Mouse (Mus musculus) heart, embryonic 12.5 days (tissue): ENCODE data around the gene Dnhd1. TPM values are rescaled to one million over a fixed set of nuclear protein-coding genes. Genes with fewer than 3 reads are reported as not detected.

ENCODE experiments used
- ATAC-seq: fragments of 200-750 bp; cut with Nextera tagmentation; 2 replicates; pipeline ENCODE4 v1.8.0; 2017; ENCODE audit warnings: moderate TSS enrichment, moderate library complexity; ENCODE audit not compliant: insufficient number of reproducible peaks, low FRiP score
- H3K27ac ChIP-seq: fragments of 300-500 bp; sonication (generic); 2 replicates; pipeline ENCODE4 v1.5.1; 2016; ENCODE audit warnings: mild to moderate bottlenecking, moderate library complexity; ENCODE audit not compliant: poor library complexity, severe bottlenecking
- H3K27me3 ChIP-seq: fragments of 300-500 bp; sonication (generic); replicated peaks from 2 replicates; pipeline ENCODE4 v1.6.1; 2016; ENCODE audit warnings: mild to moderate bottlenecking, moderate library complexity
- H3K36me3 ChIP-seq: fragments of 300-500 bp; sonication (generic); 2 replicates; pipeline ENCODE4 v1.6.1; 2016; ENCODE audit warnings: mild to moderate bottlenecking, moderate library complexity
- H3K4me1 ChIP-seq: fragments of 300-500 bp; sonication (generic); replicated peaks from 2 replicates; pipeline ENCODE4 v1.6.1; 2016; ENCODE audit warnings: mild to moderate bottlenecking
- H3K4me2 ChIP-seq: fragments of 300-500 bp; sonication (generic); 2 replicates; pipeline ENCODE4 v1.6.1; 2016; ENCODE audit warnings: mild to moderate bottlenecking, moderate library complexity
- H3K4me3 ChIP-seq: fragments of 300-500 bp; sonication (generic); 2 replicates; pipeline ENCODE4 v1.5.1; 2016; ENCODE audit warnings: mild to moderate bottlenecking
- H3K9ac ChIP-seq: fragments of 300-500 bp; sonication (generic); 2 replicates; pipeline ENCODE4 v1.6.1; 2016; ENCODE audit warnings: mild to moderate bottlenecking, moderate library complexity
- H3K9me3 ChIP-seq: fragments of 300-500 bp; sonication (generic); replicated peaks from 2 replicates; pipeline ENCODE4 v1.6.1; 2016; ENCODE audit warnings: mild to moderate bottlenecking, moderate library complexity
- WGBS: fragments of 180-500 bp; shearing (Covaris S2); methylation state at CpG from one replicate; pipeline ENCODE4 v1.1.7; 2016; 5-methylcytosine and 5-hydroxymethylcytosine counted together
- polyA plus RNA-seq: library from polyadenylated mRNA; unstranded; fragments of >200 nt; fragmentation: Nextera tagmentation; extraction: Ambion mirVana; gene quantifications from 2 replicates; pipeline ENCODE4 v1.2.1, GENCODE M21; 2016

Dnhd1 gene
- polyA plus RNA-seq, 1 experiment from 2014 or later, result 0.52 TPM

- Histone ChIP-seq H3K36me3 (peaks cover 44% of the 10 kb centered on the region), H3K9ac (peak overlapping the region; percentile 90), H3K9me3 (no peaks in the 10 kb centered on the region), H3K4me1 (peaks cover 28% of the 10 kb centered on the region), H3K4me3 (peak overlapping the region; percentile 74), H3K4me2 (peak overlapping the region; percentile 96), H3K27ac (peak overlapping the region; percentile 82), H3K27me3 (no peaks in the 10 kb centered on the region)
- under 1% methylated on average over 18 of the region's 18 CpGs for WGBS
- ATAC-seq, result peak; percentile 20; the same call in 1 of the 2 replicates
These were observed 9.8 kb upstream of the Dnhd1 start for GRCm38 (mm10) chr7:105640894-105641255.

GRCm38 (mm10) chr7:105641936-105642335 is 8.7 kb upstream of the Dnhd1 start:
- H3K9me3 ChIP-seq, result no peaks in the 10 kb centered on the region
- H3K9ac ChIP-seq, result peak overlapping the region; percentile 90
- ATAC-seq, result no peak
- H3K27me3 ChIP-seq, result no peaks in the 10 kb centered on the region
- WGBS, result 66% methylated on average over 3 of the region's 3 CpGs
- 0 out of 2 replicates have a peak overlapping the region, but pooled peaks have one; percentile 4 for H3K27ac ChIP-seq
- H3K36me3 ChIP-seq, result peaks cover 34% of the 10 kb centered on the region
- H3K4me1 ChIP-seq, result peaks cover 28% of the 10 kb centered on the region
- H3K4me3 ChIP-seq, result no peak overlapping the region
- peak overlapping the region; percentile 96 for H3K4me2 ChIP-seq

GRCm38 (mm10) chr7:105685541-105686197 is 35.0 kb downstream of the Dnhd1 start:
- H3K27me3 ChIP-seq, result no peaks in the 10 kb centered on the region; the same call in 1 of the 2 replicates
- ATAC-seq, result no peak
- WGBS, result 13% methylated on average over 13 of the region's 13 CpGs
- no peaks in the 10 kb centered on the region for H3K36me3 ChIP-seq
- peak overlapping the region; percentile 48 for H3K4me2 ChIP-seq
- H3K27ac ChIP-seq, result no peak overlapping the region
- no peak overlapping the region for H3K9ac ChIP-seq
- no peaks in the 10 kb centered on the region for H3K9me3 ChIP-seq
- no peaks in the 10 kb centered on the region for H3K4me1 ChIP-seq
- no peak overlapping the region for H3K4me3 ChIP-seq

- Histone ChIP-seq H3K9me3 (no peaks in the 10 kb centered on the region), H3K4me2 (no peak overlapping the region), H3K27me3 (no peaks in the 10 kb centered on the region; the same call in 1 of the 2 replicates), H3K9ac (no peak overlapping the region), H3K36me3 (no peaks in the 10 kb centered on the region), H3K4me3 (no peak overlapping the region), H3K27ac (no peak overlapping the region), H3K4me1 (no peaks in the 10 kb centered on the region)
- no peak for ATAC-seq
- WGBS, result 68% methylated on average over 1 of the region's 1 CpGs
These were observed 40.2 kb downstream of the Dnhd1 start for GRCm38 (mm10) chr7:105690875-105691274.

DNA sequence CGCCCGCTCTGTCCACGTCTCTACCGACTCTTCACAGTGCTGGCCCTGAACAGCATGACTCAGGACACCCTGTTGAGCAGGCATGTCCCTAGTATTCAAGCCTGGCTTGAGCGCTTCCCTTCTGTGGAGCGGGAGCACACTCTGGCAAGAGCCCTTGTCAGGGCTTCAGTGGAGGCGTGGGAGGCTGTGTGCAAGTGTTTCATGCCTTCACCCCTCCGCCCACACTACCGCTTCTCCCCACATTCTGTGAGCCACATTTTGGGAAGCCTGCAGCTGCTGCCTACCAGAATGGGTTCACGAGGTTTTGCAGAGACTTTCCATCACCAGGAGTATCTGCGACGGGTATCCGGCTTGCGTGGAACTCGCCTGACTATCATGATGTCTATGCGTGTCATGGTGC is 52.6 kb downstream of the Dnhd1 start:
- H3K27ac ChIP-seq, result no peak overlapping the region
- H3K4me1 ChIP-seq, result no peaks in the 10 kb centered on the region
- ATAC-seq, result no peak
- H3K36me3 ChIP-seq, result no peaks in the 10 kb centered on the region
- 80% methylated on average over 16 of the region's 16 CpGs for WGBS
- no peaks in the 10 kb centered on the region for H3K9me3 ChIP-seq
- H3K4me2 ChIP-seq, result no peak overlapping the region
- H3K9ac ChIP-seq, result no peak overlapping the region
- peaks cover 4% of the 10 kb centered on the region; the same call in 1 of the 2 replicates for H3K27me3 ChIP-seq
- no peak overlapping the region for H3K4me3 ChIP-seq

DNA sequence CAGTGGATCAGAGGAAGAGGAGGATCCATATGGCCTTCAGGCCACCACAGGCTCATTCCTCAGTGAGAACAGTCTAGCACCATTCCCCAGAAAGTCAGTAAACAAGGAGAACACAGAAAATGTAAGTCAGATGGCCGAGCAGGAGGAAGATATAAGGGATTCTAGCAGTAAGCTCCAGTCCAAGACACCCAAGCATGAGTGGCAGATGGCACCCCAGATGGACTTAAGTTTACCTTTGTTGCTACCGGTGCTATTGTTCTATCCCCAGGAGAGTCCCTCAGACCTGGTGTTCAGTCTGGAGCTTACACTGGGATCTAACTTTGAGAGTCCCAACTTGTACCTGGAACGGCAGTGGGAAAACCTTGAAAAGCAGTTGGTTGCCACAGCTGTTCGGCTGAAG is 53.2 kb downstream of the Dnhd1 start:
- Histone ChIP-seq H3K36me3 (no peaks in the 10 kb centered on the region), H3K9ac (no peak overlapping the region), H3K4me3 (no peak overlapping the region), H3K4me2 (no peak overlapping the region), H3K27ac (no peak overlapping the region), H3K4me1 (no peaks in the 10 kb centered on the region), H3K9me3 (no peaks in the 10 kb centered on the region), H3K27me3 (peaks cover 4% of the 10 kb centered on the region; the same call in 1 of the 2 replicates)
- no peak for ATAC-seq
- WGBS, result 73% methylated on average over 4 of the region's 4 CpGs

GRCm38 (mm10) chr7:105708733-105709132 is 58.1 kb downstream of the Dnhd1 start:
- WGBS, result 72% methylated on average over 5 of the region's 5 CpGs
- H3K9me3 ChIP-seq, result no peaks in the 10 kb centered on the region

DNA sequence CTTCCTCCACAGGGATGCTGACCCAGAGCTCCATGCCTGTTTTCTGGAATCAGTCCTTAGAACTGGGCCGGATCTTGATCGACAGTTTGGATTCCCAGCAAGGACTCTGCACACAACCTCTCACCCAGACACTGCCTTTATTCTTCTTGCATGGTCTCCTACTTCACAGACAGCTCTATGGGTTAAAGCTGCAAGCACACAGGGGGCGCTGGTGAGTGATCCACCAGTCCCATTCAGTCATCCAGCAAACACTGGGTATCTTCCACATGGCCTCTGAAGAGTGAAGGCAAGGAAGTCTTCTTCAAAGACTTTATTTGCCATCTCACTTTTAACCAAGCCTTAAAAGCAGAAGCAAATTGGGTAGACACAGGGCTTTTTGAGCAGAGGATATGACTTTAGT is 64.7 kb downstream of the Dnhd1 start:
- ATAC-seq, result no peak
- WGBS, result 57% methylated on average over 3 of the region's 3 CpGs

More at GRCm38 (mm10) chr7:105708733-105709132, 58.1 kb downstream of the Dnhd1 start:
- H3K4me2 ChIP-seq, result no peak overlapping the region
- no peak overlapping the region for H3K27ac ChIP-seq
- H3K4me3 ChIP-seq, result no peak overlapping the region
- H3K36me3 ChIP-seq, result no peaks in the 10 kb centered on the region
- H3K9ac ChIP-seq, result no peak overlapping the region
- no peak for ATAC-seq
- H3K27me3 ChIP-seq, result no peaks in the 10 kb centered on the region
- H3K4me1 ChIP-seq, result no peaks in the 10 kb centered on the region

DNA sequence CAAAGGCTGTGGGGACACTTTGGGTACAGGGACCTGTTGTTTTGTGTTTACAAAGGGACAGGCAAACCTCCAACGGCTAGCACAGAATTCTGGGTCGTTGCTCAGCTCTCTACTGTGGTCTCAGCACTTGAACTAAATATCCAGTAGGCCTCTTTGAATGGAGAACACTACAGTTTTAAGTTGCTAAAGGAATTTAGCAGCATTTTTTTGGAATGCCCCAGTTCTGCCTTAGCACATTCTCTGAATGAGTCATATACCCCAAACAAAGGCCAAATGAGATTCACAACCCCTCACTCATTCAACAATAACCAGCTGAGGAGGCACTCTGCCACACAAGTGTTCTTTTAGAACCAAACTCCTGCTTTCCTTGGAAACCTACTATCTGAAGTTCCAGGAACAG is 71.3 kb downstream of the Dnhd1 start:
- H3K27me3 ChIP-seq, result no peaks in the 10 kb centered on the region
- no peak overlapping the region for H3K9ac ChIP-seq
- H3K4me1 ChIP-seq, result no peaks in the 10 kb centered on the region
- no peak overlapping the region for H3K27ac ChIP-seq
- WGBS, result 61% methylated on average over 2 of the region's 2 CpGs
- H3K36me3 ChIP-seq, result no peaks in the 10 kb centered on the region
- no peak overlapping the region for H3K4me2 ChIP-seq
- ATAC-seq, result no peak
- H3K4me3 ChIP-seq, result no peak overlapping the region
- H3K9me3 ChIP-seq, result no peaks in the 10 kb centered on the region

More for the DNA sequence above, 64.7 kb downstream of the Dnhd1 start:
- Histone ChIP-seq H3K9me3 (no peaks in the 10 kb centered on the region), H3K4me3 (no peak overlapping the region), H3K27ac (no peak overlapping the region), H3K27me3 (no peaks in the 10 kb centered on the region), H3K36me3 (no peaks in the 10 kb centered on the region), H3K4me1 (no peaks in the 10 kb centered on the region), H3K9ac (no peak overlapping the region), H3K4me2 (no peak overlapping the region)

DNA sequence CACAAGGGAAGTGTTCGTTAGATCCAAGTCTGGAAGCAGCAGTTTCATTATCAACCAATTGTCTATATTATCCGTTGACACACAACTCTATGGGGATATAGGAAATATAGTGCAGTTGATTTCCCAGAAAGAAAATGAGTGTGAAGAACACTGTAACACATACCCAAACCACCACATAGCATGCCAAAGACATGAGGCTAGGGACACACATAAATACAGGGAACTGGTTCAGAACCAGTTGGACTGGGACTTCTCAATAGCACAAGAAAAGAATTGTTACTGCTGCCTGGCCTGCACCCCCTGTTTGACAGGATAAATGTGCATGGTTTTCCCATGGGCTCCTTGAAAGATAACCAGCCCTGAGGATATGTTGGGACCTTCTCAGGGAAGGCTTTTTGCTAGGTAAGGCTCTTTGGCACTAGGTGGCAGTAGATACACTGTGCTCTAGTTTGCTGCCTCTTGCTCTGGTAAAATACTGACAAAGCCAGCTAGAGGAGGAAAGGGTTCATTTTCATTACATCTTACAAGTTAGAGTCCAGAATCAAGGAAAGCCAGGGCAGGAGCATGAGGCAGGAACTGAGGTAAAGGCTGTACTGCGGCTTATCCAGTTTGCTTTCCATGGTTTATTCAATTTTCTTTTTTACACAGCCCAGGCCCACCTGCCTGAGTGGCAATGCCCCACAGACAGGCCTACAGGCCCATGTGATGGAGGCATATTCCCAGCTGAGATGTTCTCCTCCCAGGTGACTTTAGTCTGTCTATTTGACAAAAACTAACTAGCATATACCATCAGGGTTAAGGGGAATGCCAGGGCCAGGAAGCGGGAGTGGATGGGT is 75.7 kb downstream of the Dnhd1 start:
- Histone ChIP-seq H3K4me2 (no peak overlapping the region), H3K27ac (no peak overlapping the region), H3K4me3 (no peak overlapping the region), H3K27me3 (no peaks in the 10 kb centered on the region), H3K36me3 (peaks cover 25% of the 10 kb centered on the region), H3K4me1 (no peaks in the 10 kb centered on the region), H3K9me3 (no peaks in the 10 kb centered on the region), H3K9ac (no peak overlapping the region)
- WGBS, result 78% methylated on average over 4 of the region's 4 CpGs
- peak; percentile 64 for ATAC-seq

- Histone ChIP-seq H3K4me1 (no peaks in the 10 kb centered on the region), H3K27ac (no peak overlapping the region), H3K9me3 (no peaks in the 10 kb centered on the region), H3K9ac (no peak overlapping the region), H3K36me3 (peaks cover 30% of the 10 kb centered on the region), H3K4me3 (no peak overlapping the region), H3K4me2 (no peak overlapping the region), H3K27me3 (no peaks in the 10 kb centered on the region)
- 94% methylated on average over 4 of the region's 4 CpGs for WGBS
- ATAC-seq, result no peak
These were observed 76.3 kb downstream of the Dnhd1 start for GRCm38 (mm10) chr7:105726980-105727325.
